Mouse (Mus musculus): ENCODE results near the gene Lmf1. TPM values are rescaled to one million over a fixed set of nuclear protein-coding genes. Genes with fewer than 3 reads are reported as not detected.

Gene Lmf1
- polyA plus RNA-seq, 1 experiment: 18.8 TPM

- no peak for TF ChIP-seq CTCF (IDR thresholded peaks at IDR 0.05; ENCODE audit: control insufficient read depth, insufficient read depth, low read length)
- Histone ChIP-seq H3K27ac (ENCODE audit: control insufficient read depth, insufficient read depth, low read depth, low read length, poor library complexity) (no peak overlapping the region), H3K4me3 (replicated peaks; ENCODE audit: control insufficient read depth, low read depth, low read length) (no peak overlapping the region), H3K4me1 (ENCODE audit: control insufficient read depth, insufficient read depth, low read length) (no peaks in the 10 kb centered on the region)
- WGBS: 15% methylated on average over 6 of the region's 6 CpGs
These were observed 13.6 kb upstream of the Lmf1 start for GRCm38 (mm10) chr17:25565244-25565643.

GRCm38 (mm10) chr17:25565860-25566600, 12.9 kb upstream of the Lmf1 start:
- Histone ChIP-seq H3K27ac (ENCODE audit: control insufficient read depth, insufficient read depth, low read depth, low read length, poor library complexity) (no peak overlapping the region), H3K4me1 (ENCODE audit: control insufficient read depth, insufficient read depth, low read length) (no peaks in the 10 kb centered on the region), H3K4me3 (replicated peaks; ENCODE audit: control insufficient read depth, low read depth, low read length) (no peak overlapping the region)
- TF ChIP-seq POLR2A (IDR thresholded peaks at IDR 0.05; ENCODE audit: borderline replicate concordance, control insufficient read depth, low read depth, low read length): no peak
- no peak for TF ChIP-seq CTCF (IDR thresholded peaks at IDR 0.05; ENCODE audit: control insufficient read depth, insufficient read depth, low read length)
- 78% methylated on average over 17 of the region's 17 CpGs for WGBS

- H3K4me3 ChIP-seq (replicated peaks; ENCODE audit: control insufficient read depth, low read depth, low read length): no peak overlapping the region
- 79% methylated on average over 13 of the region's 13 CpGs for WGBS
- H3K4me1 ChIP-seq (ENCODE audit: control insufficient read depth, insufficient read depth, low read length): no peaks in the 10 kb centered on the region
- TF ChIP-seq POLR2A (IDR thresholded peaks at IDR 0.05; ENCODE audit: borderline replicate concordance, control insufficient read depth, low read depth, low read length): no peak
- TF ChIP-seq CTCF (IDR thresholded peaks at IDR 0.05; ENCODE audit: control insufficient read depth, insufficient read depth, low read length): no peak
- H3K27ac ChIP-seq (ENCODE audit: control insufficient read depth, insufficient read depth, low read depth, low read length, poor library complexity): no peak overlapping the region
These were observed 11.6 kb upstream of the Lmf1 start for GRCm38 (mm10) chr17:25567261-25567660.

GRCm38 (mm10) chr17:25567745-25568144, 11.1 kb upstream of the Lmf1 start:
- 23% methylated on average over 14 of the region's 14 CpGs for WGBS
- no peak overlapping the region for H3K27ac ChIP-seq (ENCODE audit: control insufficient read depth, insufficient read depth, low read depth, low read length, poor library complexity)
- H3K4me3 ChIP-seq (replicated peaks; ENCODE audit: control insufficient read depth, low read depth, low read length): no peak overlapping the region
- no peak for TF ChIP-seq POLR2A (IDR thresholded peaks at IDR 0.05; ENCODE audit: borderline replicate concordance, control insufficient read depth, low read depth, low read length)
- TF ChIP-seq CTCF (IDR thresholded peaks at IDR 0.05; ENCODE audit: control insufficient read depth, insufficient read depth, low read length): peak; percentile 87
- H3K4me1 ChIP-seq (ENCODE audit: control insufficient read depth, insufficient read depth, low read length): no peaks in the 10 kb centered on the region

- Histone ChIP-seq H3K4me3 (replicated peaks; ENCODE audit: control insufficient read depth, low read depth, low read length) (no peak overlapping the region), H3K27ac (ENCODE audit: control insufficient read depth, insufficient read depth, low read depth, low read length, poor library complexity) (no peak overlapping the region), H3K4me1 (ENCODE audit: control insufficient read depth, insufficient read depth, low read length) (no peaks in the 10 kb centered on the region)
- WGBS: 24% methylated on average over 10 of the region's 10 CpGs
- no peak for TF ChIP-seq POLR2A (IDR thresholded peaks at IDR 0.05; ENCODE audit: borderline replicate concordance, control insufficient read depth, low read depth, low read length)
- TF ChIP-seq CTCF (IDR thresholded peaks at IDR 0.05; ENCODE audit: control insufficient read depth, insufficient read depth, low read length): no peak
These were observed 10.7 kb upstream of the Lmf1 start for GRCm38 (mm10) chr17:25568206-25568605.

- 80% methylated on average over 11 of the region's 11 CpGs for WGBS
- TF ChIP-seq POLR2A (IDR thresholded peaks at IDR 0.05; ENCODE audit: borderline replicate concordance, control insufficient read depth, low read depth, low read length) (no peak), CTCF (IDR thresholded peaks at IDR 0.05; ENCODE audit: control insufficient read depth, insufficient read depth, low read length) (no peak)
- H3K4me3 ChIP-seq (replicated peaks; ENCODE audit: control insufficient read depth, low read depth, low read length): no peak overlapping the region
- H3K27ac ChIP-seq (ENCODE audit: control insufficient read depth, insufficient read depth, low read depth, low read length, poor library complexity): no peak overlapping the region
- no peaks in the 10 kb centered on the region for H3K4me1 ChIP-seq (ENCODE audit: control insufficient read depth, insufficient read depth, low read length)
These were observed 10.0 kb upstream of the Lmf1 start for GRCm38 (mm10) chr17:25568880-25569279.

- TF ChIP-seq CTCF (IDR thresholded peaks at IDR 0.05; ENCODE audit: control insufficient read depth, insufficient read depth, low read length) (no peak), POLR2A (IDR thresholded peaks at IDR 0.05; ENCODE audit: borderline replicate concordance, control insufficient read depth, low read depth, low read length) (no peak)
- no peaks in the 10 kb centered on the region for H3K4me1 ChIP-seq (ENCODE audit: control insufficient read depth, insufficient read depth, low read length)
- WGBS: 8% methylated on average over 54 of the region's 54 CpGs
- H3K27ac ChIP-seq (ENCODE audit: control insufficient read depth, insufficient read depth, low read depth, low read length, poor library complexity): no peak overlapping the region; the same call in 1 of the 2 replicates
- H3K4me3 ChIP-seq (replicated peaks; ENCODE audit: control insufficient read depth, low read depth, low read length): peak overlapping the region; percentile 10
These were observed 8.8 kb upstream of the Lmf1 start for GRCm38 (mm10) chr17:25569833-25570647.

- Histone ChIP-seq H3K4me1 (ENCODE audit: control insufficient read depth, insufficient read depth, low read length) (no peaks in the 10 kb centered on the region), H3K27ac (ENCODE audit: control insufficient read depth, insufficient read depth, low read depth, low read length, poor library complexity) (no peak within 1 kb of the TSS; the same call in 1 of the 2 replicates), H3K4me3 (replicated peaks; ENCODE audit: control insufficient read depth, low read depth, low read length) (peak within 1 kb of the TSS; percentile 66)
- WGBS: 2% methylated on average over 60 of the region's 61 CpGs
- no peak for TF ChIP-seq POLR2A (IDR thresholded peaks at IDR 0.05; ENCODE audit: borderline replicate concordance, control insufficient read depth, low read depth, low read length)
- TF ChIP-seq CTCF (IDR thresholded peaks at IDR 0.05; ENCODE audit: control insufficient read depth, insufficient read depth, low read length): no peak
These were observed 8.0 kb upstream of the Lmf1 start, which contains the start of gene Sox8 for GRCm38 (mm10) chr17:25570648-25571452. Gene Sox8, minus strand, starts transcription at chr17:25570686.

Data from bone marrow, adult 2 months (tissue).